Mouse (Mus musculus) heart, postnatal 0 days (tissue): ENCODE data around the gene Tmem39b.

Source experiments
- CTCF ChIP-seq: IDR thresholded peaks from 2 replicates; pipeline ENCODE4 v1.5.1; 2016; ENCODE audit warnings: antibody characterized with exemption, control low read depth, low read depth
- EP300 ChIP-seq: IDR thresholded peaks from 2 replicates; pipeline ENCODE4 v1.6.1; 2016; ENCODE audit warnings: antibody characterized with exemption, low read depth

GRCm38 (mm10) chr4:129640638-129641467 is 55.8 kb downstream of the Tmem39b start, which contains the start of gene Txlna:
- TF ChIP-seq CTCF = no peak
- TF ChIP-seq EP300 = peak; percentile 44; the same call in 1 of the 2 replicates
